ENCODE assay signal across 8 mouse cellular contexts in the genomic region with DNA sequence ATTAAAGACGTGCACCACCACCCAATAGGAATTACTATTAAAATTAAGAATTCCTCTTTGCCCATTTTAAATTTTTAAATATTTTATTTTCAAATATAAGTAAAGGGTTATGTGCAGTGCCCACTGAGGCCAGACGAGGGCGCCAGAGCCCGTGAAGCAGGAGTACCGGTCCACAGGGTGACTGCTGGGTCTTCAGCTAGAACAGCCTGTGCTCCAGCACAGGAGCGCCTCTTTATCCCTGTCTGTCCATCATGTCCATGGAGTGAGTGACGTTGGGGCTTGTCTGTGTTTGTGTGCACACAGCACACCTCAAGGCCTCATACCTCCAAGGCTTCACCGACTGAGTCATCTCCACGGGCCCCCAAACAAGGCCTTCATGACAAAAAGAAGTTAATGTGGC. TPM values are rescaled to one million over a fixed set of nuclear protein-coding genes. Genes with fewer than 3 reads are reported as not detected.
DNase-seq lines count a peak whose midpoint lies in the region; TF ChIP-seq lines count a peak whose summit lies in the region.

No protein-coding gene starts in this region.

- H3K4me3 ChIP-seq in gastrocnemius, adult 2 months = no peak overlapping the region
- H3K4me3 ChIP-seq in liver, adult 2 months (ENCODE audit: insufficient read depth, low read depth, low read length) = no peak overlapping the region

- intact Hi-C loops in gastrocnemius, adult 2 months (cut with DNase I) = loop anchor here (1.0 to 5.0 kb wide), 2 partner anchors 53 to 115 kb away; no protein-coding TSS in a partner anchor

- H3K27me3 ChIP-seq in liver, adult 2 months (ENCODE audit: control insufficient read depth, insufficient read depth, low read length) = no peaks in the 10 kb centered on the region

- WGBS in liver, adult 2 months = 21% methylated on average over 9 of the region's 9 CpGs

- peak; percentile 99 for TF ChIP-seq CTCF in gastrocnemius, adult 2 months (IDR thresholded peaks at IDR 0.05)
- TF ChIP-seq CTCF in liver, adult 2 months (IDR thresholded peaks at IDR 0.05; ENCODE audit: low read depth, low read length) = peak; percentile 92

- no peaks in the 10 kb centered on the region for H3K36me3 ChIP-seq in liver, adult 2 months (ENCODE audit: control insufficient read depth, insufficient read depth, low read length)

- 0 out of 2 replicates have a peak overlapping the region, but pooled peaks have one; percentile 46 for H3K27ac ChIP-seq in gastrocnemius, adult 2 months
- H3K27ac ChIP-seq in liver, adult 2 months (replicated peaks; ENCODE audit: insufficient read depth, low read depth, low read length) = no peak overlapping the region

- H3K79me2 ChIP-seq in liver, adult 2 months (ENCODE audit: control insufficient read depth, insufficient read depth, low read length) = no peaks in the 10 kb centered on the region

- TF ChIP-seq POLR2A in liver, adult 2 months (IDR thresholded peaks at IDR 0.05; ENCODE audit: extremely low read depth, insufficient read depth, low read length) = no peak

- peak; percentile 63 for DNase-seq in right cerebral cortex, adult 18-20 months
- no peak for DNase-seq in right cerebral cortex, postnatal 36 days (ENCODE audit: low spot score in 2 of 2)
- DNase-seq in cerebellum, postnatal 10 days = peak; percentile 90 to 91
- peak; percentile 74 for DNase-seq in gastrocnemius, adult 2 months
- peak; percentile 49 to 78 for DNase-seq in kidney, adult 8-10 months
- DNase-seq in liver, adult 2 months (ENCODE audit: extremely low read depth, low read depth, low spot score) = peak; percentile 44
- DNase-seq in neural tube, embryonic 10.5 days (ENCODE audit: extremely low spot score, low spot score) = peak; percentile 80
- peak; percentile 42 for DNase-seq in telencephalon, adult 2 months (ENCODE audit: low read depth, low spot score)

- H3K4me1 ChIP-seq in liver, adult 2 months (ENCODE audit: control insufficient read depth, insufficient read depth, low read length) = peaks cover 7% of the 10 kb centered on the region

- H3K9ac ChIP-seq in liver, adult 2 months (ENCODE audit: low read depth, low read length) = no peak overlapping the region

RNA-seq across cellular contexts. Expression of a gene that starts 1.7 kb away (rescaled TPM):
- total RNA-seq in gastrocnemius, adult 2 months (2021) = 10 to 100 TPM in 1 of 2 experiments, 1 to 10 TPM in 1; 8.3 to 10.2 TPM
- total RNA-seq in liver, adult 2 months (2014; rRNA removed) = 3.6 and 4.1 TPM in 2 replicates
- 3.4 and 4.1 TPM in 2 replicates for polyA plus RNA-seq in liver, adult 2 months (2012; rRNA removed)

RNA-seq across cellular contexts. Expression of a gene that starts 4.7 kb away (rescaled TPM):
- total RNA-seq in gastrocnemius, adult 2 months (2021) = under 1 TPM; 0.20 to 0.39 TPM
- total RNA-seq in liver, adult 2 months (2014; rRNA removed) = 0.18 and 1.3 TPM in 2 replicates
- 0.61 and 2.3 TPM in 2 replicates for polyA plus RNA-seq in liver, adult 2 months (2012; rRNA removed)

RNA-seq across cellular contexts. Expression of a gene that starts 7.9 kb away (rescaled TPM):
- total RNA-seq in gastrocnemius, adult 2 months (2021) = 1 to 10 TPM; 2.9 to 4.1 TPM
- total RNA-seq in liver, adult 2 months (2014; rRNA removed) = 3.1 and 4.3 TPM in 2 replicates
- polyA plus RNA-seq in liver, adult 2 months (2012; rRNA removed) = 0.26 and 0.40 TPM in 2 replicates

RNA-seq across cellular contexts. Expression of a gene that starts 13.1 kb away (rescaled TPM):
- total RNA-seq in gastrocnemius, adult 2 months (2021) = under 1 TPM in 1 of 2 experiments, not detected in 1; 0.47 TPM
- total RNA-seq in liver, adult 2 months (2014; rRNA removed) = not detected in 2 replicates
- polyA plus RNA-seq in liver, adult 2 months (2012; rRNA removed) = 0.20 and 0.35 TPM in 2 replicates

RNA-seq across cellular contexts. Expression of a gene that starts 29.1 kb away (rescaled TPM):
- not detected for total RNA-seq in gastrocnemius, adult 2 months (2021)
- total RNA-seq in liver, adult 2 months (2014; rRNA removed) = not detected in 2 replicates
- not detected in 2 replicates for polyA plus RNA-seq in liver, adult 2 months (2012; rRNA removed)

Comparison
In these comparisons a context has a peak if more than half of its experiments do, and no peak if none do; other contexts are left out.
1. DNase-seq: peak in right cerebral cortex, adult 18-20 months (single experiment), cerebellum, postnatal 10 days (2 of 2), gastrocnemius, adult 2 months (single experiment), kidney, adult 8-10 months (2 of 2), liver, adult 2 months (single experiment), neural tube, embryonic 10.5 days (single experiment) and telencephalon, adult 2 months (single experiment); none in right cerebral cortex, postnatal 36 days (0 of 2).